Mouse (Mus musculus) 3134 (cell line): ENCODE measurements at regions not wholly inside any gene's neighbourhood (a gene's known extent, or its start where the extent isn't known, plus 50 kb on each side); places are given as distances from the start of the nearest gene placed in this dataset.
"Not testable (repeated sequence)": the region's sequence is repeated elsewhere in the genome, so short reads cannot be mapped to it uniquely, and the experiment has no call there.

Experiments
- DNase-seq: peaks from one replicate; pipeline ENCODE4 v3.0.0-alpha.2; 2011; ENCODE audit warnings: low spot score; ENCODE audit not compliant: insufficient read length; ENCODE audit errors: extremely low read depth

DNA sequence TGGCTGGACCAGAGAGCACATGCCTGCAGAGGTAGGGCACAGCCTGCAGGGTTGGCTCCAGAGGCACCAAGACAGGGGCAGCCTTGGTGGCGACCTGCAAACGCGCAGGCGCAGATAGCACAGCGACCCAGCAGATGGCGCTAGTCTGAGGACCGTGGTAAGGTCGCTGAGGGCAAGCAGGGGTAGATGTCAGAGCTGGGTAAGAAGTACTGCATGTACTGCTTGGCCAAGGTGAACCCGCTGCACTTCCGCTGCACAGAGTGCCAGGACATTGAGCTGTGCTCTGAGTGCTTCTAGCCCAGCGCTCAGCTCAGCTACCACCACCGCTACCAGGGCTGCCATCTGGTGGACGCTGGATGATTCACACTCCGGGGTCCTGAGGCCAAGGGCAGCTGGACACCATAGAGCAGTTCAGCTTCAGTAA lies 68.3 kb downstream of the Hsp90b1 start:
- DNase-seq, result peak; percentile 70

DNA sequence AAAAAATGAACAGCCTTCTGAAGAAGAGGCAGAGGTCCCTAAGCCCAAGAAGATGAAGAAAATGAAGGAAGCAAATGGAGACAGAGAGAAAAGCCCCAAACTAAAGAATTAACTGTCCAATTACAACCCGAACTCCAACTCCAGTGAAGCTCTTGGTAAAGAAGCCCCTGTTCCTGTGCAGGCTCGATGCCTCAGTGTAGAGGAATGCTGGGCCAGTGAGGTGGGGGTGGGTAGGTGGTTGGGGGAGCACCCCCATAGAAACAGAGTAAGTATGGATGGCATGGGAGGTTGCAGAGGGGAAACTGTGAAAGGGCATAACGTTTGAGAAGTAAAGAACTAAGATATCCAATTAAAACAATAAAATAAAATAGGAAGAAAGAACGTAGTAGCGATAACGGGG lies 68.8 kb downstream of the Hsp90b1 start:
- DNase-seq, result not testable (repeated sequence)

DNA sequence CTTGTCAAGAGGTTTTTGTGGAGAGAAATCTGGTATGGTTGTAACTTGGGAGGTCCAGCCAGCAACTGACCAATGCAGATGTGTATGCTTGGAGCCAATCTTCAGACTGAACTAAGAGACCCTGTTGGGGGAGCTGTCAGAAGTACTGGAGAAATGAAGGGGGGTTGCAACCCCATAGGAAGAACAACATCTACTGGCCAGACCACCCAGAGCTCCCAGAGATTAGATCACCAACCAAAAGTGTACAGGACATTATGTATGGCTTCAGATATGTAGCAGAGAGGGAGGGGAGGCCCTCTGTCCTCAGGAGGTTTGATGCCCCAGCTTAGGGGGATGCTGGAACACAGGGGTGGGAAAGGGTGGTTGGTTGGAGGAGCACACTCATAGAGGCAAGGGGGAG lies 78.6 kb downstream of the Hsp90b1 start:
- DNase-seq, result not testable (repeated sequence)

DNA sequence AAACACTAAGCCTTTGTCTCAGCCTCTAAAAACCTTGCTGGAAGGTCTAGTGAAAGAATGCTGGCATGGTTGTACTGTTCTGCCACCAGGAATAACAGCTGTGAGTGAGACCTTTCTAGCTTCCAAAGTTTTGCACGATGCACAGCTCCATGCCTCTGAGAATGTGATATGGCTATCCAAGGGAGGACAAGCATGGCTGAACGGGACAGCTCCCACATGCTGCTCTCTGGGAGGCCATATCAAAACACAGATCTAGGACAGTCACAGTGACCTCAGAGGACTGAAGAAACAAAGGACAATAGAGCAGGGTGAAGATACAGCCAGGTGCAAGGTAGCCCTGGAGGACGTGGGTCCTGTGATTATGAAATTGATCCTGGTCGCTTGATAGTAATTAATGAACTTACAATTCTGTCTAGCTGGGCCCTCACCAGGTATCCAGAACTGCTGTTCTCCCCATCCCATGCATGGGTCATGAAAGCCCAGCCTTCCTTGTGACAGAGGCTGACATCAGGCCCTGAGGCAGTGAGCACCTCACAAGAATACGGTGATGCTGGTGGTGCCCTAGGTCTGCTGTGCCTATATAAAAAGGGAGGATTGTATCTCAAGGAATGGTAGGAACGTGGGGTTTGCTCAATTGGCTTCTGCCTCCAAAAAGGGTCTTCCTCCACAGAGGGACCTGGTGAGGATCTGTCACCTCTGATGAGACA lies 87.2 kb downstream of the Hsp90b1 start:
- DNase-seq, result not testable (repeated sequence)

DNA sequence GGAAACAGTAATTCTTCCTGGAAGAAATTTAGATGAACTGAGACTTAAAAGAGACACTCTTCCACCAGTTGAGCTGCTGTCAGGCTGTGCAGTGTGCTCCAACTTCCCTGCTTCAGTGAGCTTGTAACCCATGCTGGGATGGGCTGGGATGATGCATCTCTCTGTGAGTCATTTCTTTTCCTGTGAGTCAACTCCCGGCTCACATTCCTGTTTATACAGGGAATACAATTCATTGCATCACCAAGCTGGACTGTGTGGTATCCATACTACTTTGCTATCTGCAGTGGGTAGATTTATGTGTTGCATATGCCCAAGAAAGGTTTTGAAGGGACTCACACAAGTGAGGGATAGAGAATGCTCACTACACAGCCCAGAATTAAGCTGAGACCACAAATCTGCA lies 93.0 kb downstream of the Hsp90b1 start:
- peak; percentile 71 for DNase-seq

DNA sequence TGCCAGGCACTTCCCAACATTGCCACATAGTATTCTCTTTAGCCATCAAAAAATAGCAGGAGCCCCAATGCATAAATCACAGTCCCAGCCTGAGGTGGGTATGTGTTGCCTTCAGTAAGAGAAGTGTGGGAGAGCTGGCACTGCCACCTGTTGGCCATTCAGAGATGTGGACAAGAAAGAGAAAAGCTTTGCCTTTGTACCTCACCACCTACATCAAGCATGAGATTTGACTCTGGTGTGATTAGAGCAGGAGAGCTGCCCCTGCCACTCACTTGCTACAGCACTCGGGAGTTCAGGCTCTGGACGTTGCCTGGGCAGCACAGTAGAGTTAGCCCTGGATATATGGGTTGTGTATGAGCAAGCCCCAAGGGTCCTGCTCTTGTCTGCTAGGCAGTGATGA lies 95.3 kb downstream of the Hsp90b1 start:
- not testable (repeated sequence) for DNase-seq

DNA sequence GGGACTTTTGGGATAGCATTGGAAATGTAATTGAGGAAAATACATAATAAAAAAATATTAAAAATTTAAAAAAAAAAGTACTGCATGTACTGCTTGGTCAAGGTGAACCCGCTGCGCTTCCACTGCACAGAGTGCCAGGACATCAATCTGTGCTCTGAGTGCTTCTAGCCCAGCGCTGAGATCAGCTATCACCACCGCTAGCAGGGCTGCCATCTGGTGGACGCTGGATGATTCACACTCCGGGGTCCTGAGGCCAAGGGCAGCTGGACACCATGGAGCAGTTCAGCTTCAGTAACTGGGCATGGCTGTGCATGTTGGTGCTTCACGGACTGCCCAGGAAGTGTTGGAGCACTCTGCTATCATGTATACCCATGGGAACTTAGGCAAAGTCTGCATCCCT lies 102.1 kb upstream of the Syn3 start:
- not testable (repeated sequence) for DNase-seq

DNA sequence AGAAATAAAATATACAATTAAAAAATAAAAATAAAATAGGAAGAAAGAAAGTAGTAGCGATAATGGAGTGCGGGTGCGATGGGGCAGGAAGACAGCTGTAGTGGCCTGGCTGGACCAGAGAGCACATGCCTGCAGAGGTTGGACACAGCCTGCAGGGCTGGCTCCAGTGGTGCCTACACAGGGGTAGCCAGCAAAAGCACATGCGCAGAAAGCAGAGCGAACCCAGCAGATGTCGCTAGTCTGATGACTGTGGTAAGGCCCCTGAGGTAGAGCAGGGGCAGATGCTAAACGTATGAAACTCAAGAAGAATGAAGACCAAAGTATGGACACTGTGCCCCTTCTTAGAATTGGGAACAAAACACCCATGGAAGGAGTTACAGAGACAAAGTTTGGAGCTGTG lies 101.3 kb upstream of the Syn3 start:
- DNase-seq, result not testable (repeated sequence)

DNA sequence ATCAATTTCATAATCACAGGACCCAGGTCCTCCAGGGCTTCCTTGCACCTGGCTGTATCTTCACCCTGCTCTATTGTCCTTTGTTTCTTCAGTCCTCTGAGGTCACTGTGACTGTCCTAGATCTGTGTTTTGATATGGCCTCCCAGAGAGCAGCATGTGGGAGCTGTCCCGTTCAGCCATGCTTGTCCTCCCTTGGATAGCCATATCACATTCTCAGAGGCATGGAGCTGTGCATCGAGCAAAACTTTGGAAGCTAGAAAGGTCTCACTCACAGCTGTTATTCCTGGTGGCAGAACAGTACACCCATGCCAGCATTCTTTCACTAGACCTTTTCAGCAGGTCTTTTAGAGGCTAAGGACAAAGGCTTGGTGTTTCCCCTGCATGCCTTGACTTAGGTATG lies 91.5 kb upstream of the Syn3 start:
- DNase-seq, result not testable (repeated sequence)

DNA sequence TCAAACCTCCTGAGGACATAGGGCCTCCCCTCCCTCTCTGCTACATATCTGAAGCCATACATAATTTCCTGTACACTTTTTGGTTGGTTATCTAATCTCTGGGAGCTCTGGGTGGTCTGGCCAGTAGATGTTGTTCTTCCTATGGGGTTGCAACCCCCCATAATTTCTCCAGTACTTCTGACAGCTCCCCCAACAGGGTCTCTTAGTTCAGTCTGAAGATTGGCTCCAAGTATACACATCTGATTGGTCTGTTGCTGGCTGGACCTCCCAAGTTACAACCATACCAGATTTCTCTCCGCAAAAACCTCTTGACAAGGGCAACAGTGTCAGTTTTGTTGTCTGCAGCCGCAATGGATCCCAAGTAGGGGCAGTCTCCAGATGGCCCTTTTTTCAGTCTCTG lies 68.2 kb upstream of the Syn3 start:
- not testable (repeated sequence) for DNase-seq

DNA sequence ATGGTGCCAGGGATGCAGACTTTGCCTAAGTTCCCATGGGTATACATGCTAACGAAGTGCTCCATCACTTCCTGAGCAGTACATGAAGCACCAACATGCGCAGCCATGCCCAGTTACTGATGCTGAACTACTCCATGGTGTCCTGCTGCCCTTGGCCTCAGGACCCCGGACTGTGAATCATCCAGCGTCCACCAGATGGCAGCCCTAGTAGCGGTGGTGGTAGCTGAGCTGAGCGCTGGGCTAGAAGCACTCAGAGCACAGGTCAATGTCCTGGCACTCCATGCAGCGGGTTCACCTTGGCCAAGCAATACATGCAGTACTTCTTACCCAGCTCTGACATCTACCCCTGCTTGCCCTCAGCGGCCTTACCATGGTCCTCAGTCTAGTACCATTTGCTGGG lies 57.1 kb upstream of the Syn3 start:
- no peak for DNase-seq
